Mouse (Mus musculus): Measurements from ENCODE around the gene Lhx9. TPM values are rescaled to one million over a fixed set of nuclear protein-coding genes. Genes with fewer than 3 reads are reported as not detected.

The Lhx9 gene
- total and polyA plus RNA-seq, 3 experiments: not detected

DNA sequence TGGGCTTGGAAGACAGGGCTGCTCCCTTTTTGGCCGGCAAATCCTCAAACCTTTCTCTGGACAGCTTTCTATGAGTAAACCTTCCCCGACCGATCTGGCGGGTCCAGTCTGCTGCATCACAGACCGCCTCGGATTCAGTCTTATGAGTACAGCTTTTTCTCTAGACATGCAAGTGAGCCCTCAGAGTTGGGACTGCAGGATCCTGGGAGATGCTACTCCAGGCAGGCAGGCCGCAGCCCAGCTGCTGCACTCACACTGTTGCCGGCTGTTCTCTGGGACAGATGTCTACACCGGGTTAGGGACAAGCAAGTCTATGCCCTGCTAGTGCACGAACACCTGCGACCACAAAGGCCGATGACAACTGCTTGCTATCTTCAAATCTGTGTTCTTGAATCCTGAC is 2.2 kb downstream of the Lhx9 start:
- intact Hi-C loops (cut with DNase I): loop anchor here (10.0 kb wide), 1 partner anchor 579 kb away; the partner anchor contains the start of gene Zbtb41
- TF ChIP-seq EP300 (IDR thresholded peaks at IDR 0.05; ENCODE audit: insufficient read depth, low read depth, low read length): no peak
- no peak for TF ChIP-seq CTCF (IDR thresholded peaks at IDR 0.05)
- TF ChIP-seq POLR2A (IDR thresholded peaks at IDR 0.05; ENCODE audit: insufficient read depth, low read depth, low read length): no peak

DNA sequence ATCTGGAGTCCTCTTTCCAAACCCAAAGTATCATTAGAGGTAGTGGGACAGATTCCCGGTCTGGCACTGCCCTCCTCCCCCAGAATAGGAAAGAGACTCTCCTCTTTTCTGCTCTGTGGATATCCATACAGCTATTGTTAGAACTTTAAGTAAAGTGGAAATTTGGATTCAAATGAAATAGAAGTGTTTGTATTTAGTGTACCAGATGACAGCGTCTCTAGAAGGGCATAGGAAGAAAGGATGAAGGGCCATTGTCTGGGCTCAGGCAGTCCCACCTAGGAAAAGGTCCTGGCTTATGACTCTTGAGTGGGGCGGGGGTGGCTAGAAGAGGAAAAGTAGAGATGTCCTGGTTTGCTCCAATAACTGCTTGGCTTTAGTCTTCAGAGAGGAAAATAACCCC is 2.9 kb downstream of the Lhx9 start:
- H3K36me3 ChIP-seq (ENCODE audit: control insufficient read depth, insufficient read depth, low read length): no peaks in the 10 kb centered on the region
- H3K27ac ChIP-seq: no peak overlapping the region
- H3K27me3 ChIP-seq (ENCODE audit: control insufficient read depth, insufficient read depth, low read length): peaks cover 45% of the 10 kb centered on the region
- 51% methylated on average over 3 of the region's 3 CpGs for WGBS
- DNase-seq: no peak
- peaks cover 3% of the 10 kb centered on the region for H3K4me1 ChIP-seq (ENCODE audit: control insufficient read depth, insufficient read depth, low read length)
- no peak overlapping the region for H3K4me3 ChIP-seq
- H3K79me2 ChIP-seq (replicated peaks; ENCODE audit: control insufficient read depth, insufficient read depth, low read length): no peaks in the 10 kb centered on the region
- no peak overlapping the region for H3K9ac ChIP-seq (ENCODE audit: low read depth, low read length)
- intact Hi-C loops (cut with DNase I): loop anchor here (10.0 kb wide), 1 partner anchor 579 kb away; the partner anchor contains the start of gene Zbtb41
- TF ChIP-seq EP300 (IDR thresholded peaks at IDR 0.05; ENCODE audit: insufficient read depth, low read depth, low read length): no peak
- TF ChIP-seq CTCF (IDR thresholded peaks at IDR 0.05): no peak
- no peak for TF ChIP-seq POLR2A (IDR thresholded peaks at IDR 0.05; ENCODE audit: insufficient read depth, low read depth, low read length)

More for the DNA sequence above, 2.2 kb downstream of the Lhx9 start:
- H3K4me3 ChIP-seq: no peak overlapping the region
- 45% methylated on average over 12 of the region's 12 CpGs for WGBS
- H3K79me2 ChIP-seq (replicated peaks; ENCODE audit: control insufficient read depth, insufficient read depth, low read length): no peaks in the 10 kb centered on the region
- no peaks in the 10 kb centered on the region for H3K36me3 ChIP-seq (ENCODE audit: control insufficient read depth, insufficient read depth, low read length)
- no peak for DNase-seq
- peaks cover 42% of the 10 kb centered on the region for H3K27me3 ChIP-seq (ENCODE audit: control insufficient read depth, insufficient read depth, low read length)
- peaks cover 3% of the 10 kb centered on the region for H3K4me1 ChIP-seq (ENCODE audit: control insufficient read depth, insufficient read depth, low read length)
- no peak overlapping the region for H3K27ac ChIP-seq
- H3K9ac ChIP-seq (ENCODE audit: low read depth, low read length): no peak overlapping the region

DNA sequence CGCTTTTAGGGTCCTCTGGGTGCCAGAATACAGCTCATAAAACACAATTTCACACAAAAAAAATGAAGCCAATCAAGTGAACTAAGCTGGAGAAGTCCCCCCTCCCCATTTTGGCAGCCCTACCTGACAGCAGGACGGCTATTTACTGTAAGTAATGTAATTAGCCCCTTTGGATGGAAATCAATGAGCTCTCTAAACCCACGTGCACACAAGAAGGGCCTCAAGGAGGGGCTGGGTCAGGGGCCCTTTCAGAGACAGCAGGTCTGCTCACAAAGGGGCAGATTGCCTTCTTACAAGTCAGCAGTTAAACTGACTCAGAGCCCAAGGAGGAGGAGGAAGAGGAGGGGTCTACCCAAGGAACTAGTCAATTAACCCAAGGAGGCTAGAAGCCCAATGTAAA is 4.2 kb downstream of the Lhx9 start:
- H3K27ac ChIP-seq: no peak overlapping the region
- no peaks in the 10 kb centered on the region for H3K79me2 ChIP-seq (replicated peaks; ENCODE audit: control insufficient read depth, insufficient read depth, low read length)
- H3K4me3 ChIP-seq: no peak overlapping the region
- no peak for DNase-seq
- WGBS: 45% methylated on average over 3 of the region's 3 CpGs
- intact Hi-C loops (cut with DNase I): loop anchor here (10.0 kb wide), 1 partner anchor 581 kb away; the partner anchor contains the start of gene Zbtb41
- TF ChIP-seq CTCF (IDR thresholded peaks at IDR 0.05): no peak
- no peak for TF ChIP-seq EP300 (IDR thresholded peaks at IDR 0.05; ENCODE audit: insufficient read depth, low read depth, low read length)
- H3K36me3 ChIP-seq (ENCODE audit: control insufficient read depth, insufficient read depth, low read length): no peaks in the 10 kb centered on the region
- peaks cover 3% of the 10 kb centered on the region for H3K4me1 ChIP-seq (ENCODE audit: control insufficient read depth, insufficient read depth, low read length)
- peaks cover 53% of the 10 kb centered on the region for H3K27me3 ChIP-seq (ENCODE audit: control insufficient read depth, insufficient read depth, low read length)
- H3K9ac ChIP-seq (ENCODE audit: low read depth, low read length): no peak overlapping the region

DNA sequence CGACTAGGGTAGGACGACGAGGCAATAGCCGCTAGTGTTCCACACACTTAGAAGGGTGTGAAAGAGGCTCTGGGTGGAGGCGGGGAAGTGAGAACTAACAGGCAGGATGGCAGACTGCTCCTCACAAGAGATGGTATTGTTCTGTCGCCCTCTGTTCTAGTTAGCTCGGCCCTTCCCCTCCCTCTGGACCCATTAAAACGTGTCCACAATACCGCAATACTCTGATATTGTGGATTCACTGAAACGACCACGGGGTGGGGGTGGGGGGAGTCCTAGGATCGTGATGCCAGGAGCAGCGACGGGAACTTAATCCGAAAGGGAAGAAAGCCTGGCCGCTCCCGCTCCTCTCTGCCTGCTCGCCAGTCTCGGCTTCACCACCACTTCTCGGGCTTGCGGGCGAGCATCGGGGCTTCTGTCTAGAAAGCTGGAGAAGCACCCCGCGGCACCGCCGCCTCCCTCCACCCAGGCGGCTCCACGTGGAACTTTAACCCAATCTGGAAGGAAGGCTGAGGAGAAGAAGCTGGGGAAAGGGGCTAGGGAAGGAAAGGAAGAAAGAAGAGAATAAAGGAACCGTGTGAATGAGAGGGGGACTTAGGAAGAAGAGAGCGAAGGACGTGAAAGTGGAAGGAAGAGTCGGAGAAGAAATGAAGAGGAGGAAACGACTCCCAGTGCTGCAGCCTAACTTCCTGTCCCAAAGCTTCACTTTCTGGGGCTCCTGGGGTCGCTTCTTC is 4.9 kb downstream of the Lhx9 start:
- no peak overlapping the region for H3K27ac ChIP-seq
- intact Hi-C loops (cut with DNase I): loop anchor here (10.0 kb wide), 1 partner anchor 581 kb away; the partner anchor contains the start of gene Zbtb41
- H3K27me3 ChIP-seq (ENCODE audit: control insufficient read depth, insufficient read depth, low read length): peaks cover 52% of the 10 kb centered on the region
- H3K9ac ChIP-seq (ENCODE audit: low read depth, low read length): no peak overlapping the region
- H3K36me3 ChIP-seq (ENCODE audit: control insufficient read depth, insufficient read depth, low read length): no peaks in the 10 kb centered on the region
- DNase-seq: peak in 1 of 2 experiments; percentile 41
- no peaks in the 10 kb centered on the region for H3K79me2 ChIP-seq (replicated peaks; ENCODE audit: control insufficient read depth, insufficient read depth, low read length)
- TF ChIP-seq EP300 (IDR thresholded peaks at IDR 0.05; ENCODE audit: insufficient read depth, low read depth, low read length) (no peak), POLR2A (IDR thresholded peaks at IDR 0.05; ENCODE audit: insufficient read depth, low read depth, low read length) (no peak), CTCF (IDR thresholded peaks at IDR 0.05) (no peak)
- H3K4me1 ChIP-seq (ENCODE audit: control insufficient read depth, insufficient read depth, low read length): peaks cover 3% of the 10 kb centered on the region
- 3% methylated on average over 35 of the region's 35 CpGs for WGBS
- peak overlapping the region; percentile 22; the same call in 1 of the 2 replicates for H3K4me3 ChIP-seq

DNA sequence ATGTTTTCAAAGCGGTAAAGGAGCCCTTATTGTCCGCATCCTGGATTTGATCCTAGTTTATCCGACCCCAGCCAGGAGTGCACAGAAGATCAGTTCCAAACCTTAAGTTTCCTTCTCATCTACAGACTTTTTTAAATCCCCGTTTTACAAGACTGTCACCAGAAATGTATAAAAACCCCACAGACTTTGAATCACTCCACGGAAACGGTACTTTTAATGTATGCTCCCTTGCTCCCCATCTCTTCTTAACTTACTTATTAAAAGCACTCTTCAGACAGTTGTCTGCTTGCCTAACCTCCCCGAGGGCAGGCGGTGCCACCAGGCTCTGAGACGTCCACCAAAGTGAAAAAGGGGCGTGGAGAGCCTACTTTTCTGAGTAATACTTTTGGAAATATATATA is 5.6 kb downstream of the Lhx9 start:
- Histone ChIP-seq H3K9ac (ENCODE audit: low read depth, low read length) (no peak overlapping the region), H3K79me2 (replicated peaks; ENCODE audit: control insufficient read depth, insufficient read depth, low read length) (no peaks in the 10 kb centered on the region), H3K36me3 (ENCODE audit: control insufficient read depth, insufficient read depth, low read length) (no peaks in the 10 kb centered on the region), H3K27me3 (ENCODE audit: control insufficient read depth, insufficient read depth, low read length) (peaks cover 50% of the 10 kb centered on the region), H3K4me3 (no peak overlapping the region), H3K4me1 (ENCODE audit: control insufficient read depth, insufficient read depth, low read length) (peaks cover 3% of the 10 kb centered on the region), H3K27ac (no peak overlapping the region)
- DNase-seq: no peak
- intact Hi-C loops (cut with DNase I): loop anchor here (10.0 kb wide), 1 partner anchor 582 kb away; the partner anchor contains the start of gene Zbtb41
- TF ChIP-seq POLR2A (IDR thresholded peaks at IDR 0.05; ENCODE audit: insufficient read depth, low read depth, low read length): no peak
- no peak for TF ChIP-seq EP300 (IDR thresholded peaks at IDR 0.05; ENCODE audit: insufficient read depth, low read depth, low read length)
- TF ChIP-seq CTCF (IDR thresholded peaks at IDR 0.05): no peak
- WGBS: 16% methylated on average over 10 of the region's 10 CpGs

- H3K9ac ChIP-seq (ENCODE audit: low read depth, low read length): no peak overlapping the region
- WGBS: 2% methylated on average over 8 of the region's 8 CpGs
Observed at GRCm38 (mm10) chr1:138842315-138842714, 6.1 kb downstream of the Lhx9 start.

More at GRCm38 (mm10) chr1:138842315-138842714, 6.1 kb downstream of the Lhx9 start:
- peaks cover 3% of the 10 kb centered on the region for H3K4me1 ChIP-seq (ENCODE audit: control insufficient read depth, insufficient read depth, low read length)
- no peaks in the 10 kb centered on the region for H3K36me3 ChIP-seq (ENCODE audit: control insufficient read depth, insufficient read depth, low read length)
- H3K4me3 ChIP-seq: no peak overlapping the region
- H3K79me2 ChIP-seq (replicated peaks; ENCODE audit: control insufficient read depth, insufficient read depth, low read length): no peaks in the 10 kb centered on the region
- intact Hi-C loops (cut with DNase I): loop anchor here (10.0 kb wide), 1 partner anchor 582 kb away; the partner anchor contains the start of gene Zbtb41
- TF ChIP-seq POLR2A (IDR thresholded peaks at IDR 0.05; ENCODE audit: insufficient read depth, low read depth, low read length): no peak
- TF ChIP-seq EP300 (IDR thresholded peaks at IDR 0.05; ENCODE audit: insufficient read depth, low read depth, low read length): no peak
- TF ChIP-seq CTCF (IDR thresholded peaks at IDR 0.05): no peak
- H3K27me3 ChIP-seq (ENCODE audit: control insufficient read depth, insufficient read depth, low read length): peaks cover 51% of the 10 kb centered on the region
- no peak overlapping the region for H3K27ac ChIP-seq
- peak in 1 of 2 experiments; percentile 47 for DNase-seq
